Mouse (Mus musculus) heart, adult 10 weeks (tissue): ENCODE results near the gene Maff. TPM values are rescaled to one million over a fixed set of nuclear protein-coding genes. Genes with fewer than 3 reads are reported as not detected.

Experiments used
- polyA plus RNA-seq: library from polyadenylated mRNA; stranded (reverse); fragments of 350-450 nt; fragmentation: Illumina TruSeq; extraction: RNeasy Lipid Tissue Mini Kit (QIAGEN cat#74804); gene quantifications from one replicate; pipeline ENCODE4 v1.2.3, GENCODE M21; 2014; ENCODE audit warnings: low read depth, low replicate concordance

Gene Maff
- 7.6 TPM for polyA plus RNA-seq

GRCm38 (mm10) chr15:79346051-79346793, at the start of gene Maff:
Gene Maff, plus strand, starts transcription at chr15:79346621.

GRCm38 (mm10) chr15:79328058-79328938, 18.1 kb upstream of the Maff start, which contains the start of gene Pla2g6:
Gene Pla2g6, minus strand, starts transcription at chr15:79328390.

GRCm38 (mm10) chr15:79402836-79403762, 56.7 kb downstream of the Maff start, which contains the start of gene Tmem184b:
Gene Tmem184b, minus strand, starts transcription at chr15:79403569.

Other genes with a start within 250 kb of the Maff start
- gene Micall1, start 237.7 kb upstream of the Maff start, polyA plus RNA-seq, result 59.0 TPM
- 142 TPM for gene Polr2f, start 205.6 kb upstream of the Maff start, polyA plus RNA-seq
- gene 1700088E04Rik, start 205.4 kb upstream of the Maff start, polyA plus RNA-seq, result 4.1 TPM
- 1.3 TPM for gene Sox10, start 181.4 kb upstream of the Maff start, polyA plus RNA-seq
- gene Pick1, start 117.4 kb upstream of the Maff start, polyA plus RNA-seq, result 34.5 TPM
- 2.1 TPM for gene Gm49486, start 117.2 kb upstream of the Maff start, polyA plus RNA-seq
- 0.63 TPM for gene Slc16a8, start 91.9 kb upstream of the Maff start, polyA plus RNA-seq
- gene Baiap2l2, start 61.1 kb upstream of the Maff start, polyA plus RNA-seq, result 0.47 TPM
- 8.4 TPM for gene Pla2g6, start 18.2 kb upstream of the Maff start, polyA plus RNA-seq
- gene Tmem184b, start 56.9 kb downstream of the Maff start, polyA plus RNA-seq, result 44.9 TPM
- 55.7 TPM for gene Csnk1e, start 108.9 kb downstream of the Maff start, polyA plus RNA-seq
- 0.26 TPM for gene Kcnj4, start 158.6 kb downstream of the Maff start, polyA plus RNA-seq
- gene Kdelr3, start 169.8 kb downstream of the Maff start, polyA plus RNA-seq, result 13.8 TPM
- gene Ddx17, start 200.1 kb downstream of the Maff start, polyA plus RNA-seq, result 152 TPM